Comparison of ENCODE assay signal across 14 mouse cellular contexts in genomic region chr11:101849286-101849685, GRCm38 (mm10). TPM values are rescaled to one million over a fixed set of nuclear protein-coding genes. Genes with fewer than 3 reads are reported as not detected.
A peak's percentile ranks its signal among the peaks of the same experiment; 100 is the strongest.
DNase-seq lines count a peak whose midpoint lies in the region; ATAC-seq and TF ChIP-seq lines count a peak whose summit lies in the region.
"Had no signal": no experiment of that assay in that cellular context is flagged by ENCODE, and none has a peak within 500 bp of the region (broad histone marks: within the 10 kb centered on the region; RNA-seq: fewer than 3 reads in every experiment).

No protein-coding gene starts in this region.

- 74% methylated on average over 4 of the region's 4 CpGs for WGBS in lung, postnatal 0 days
- WGBS in heart, embryonic 16.5 days: 72% methylated on average over 4 of the region's 4 CpGs
- whole genome bisulfite sequencing in forebrain, postnatal 0 days: 80% methylated on average over 4 of the region's 4 CpGs

- TF ChIP-seq EP300 in lung, postnatal 0 days (IDR thresholded peaks at IDR 0.05): no peak

- no peak overlapping the region for H3K4me2 ChIP-seq in lung, postnatal 0 days (replicated peaks; ENCODE audit: low read depth, low read length)
- no peak overlapping the region for H3K4me2 ChIP-seq in heart, embryonic 16.5 days (ENCODE audit: low read depth, low read length)
- peak overlapping the region; percentile 18 for H3K4me2 ChIP-seq in myocyte (ENCODE audit: low read depth)
- H3K4me2 ChIP-seq in forebrain, postnatal 0 days (ENCODE audit: low read depth): no peak overlapping the region
- H3K4me2 ChIP-seq: embryonic facial prominence, embryonic 13.5 days; hindbrain, embryonic 14.5 days; limb, embryonic 13.5 days; neural tube, embryonic 15.5 days had no signal

- H3ac ChIP-seq in myocyte (ENCODE audit: control insufficient read depth, insufficient read length): no peak overlapping the region

- no peak overlapping the region for H3K27ac ChIP-seq in lung, postnatal 0 days (ENCODE audit: low read length)
- no peak overlapping the region for H3K27ac ChIP-seq in heart, embryonic 16.5 days (ENCODE audit: low read length)
- H3K27ac ChIP-seq in forebrain, postnatal 0 days (ENCODE audit: low read depth, low read length): no peak overlapping the region
- H3K27ac ChIP-seq: embryonic facial prominence, embryonic 13.5 days; hindbrain, embryonic 14.5 days; limb, embryonic 13.5 days; neural tube, embryonic 15.5 days had no signal

- H3K4me3 ChIP-seq in lung, postnatal 0 days (ENCODE audit: low read depth, low read length): no peak overlapping the region
- no peak overlapping the region for H3K4me3 ChIP-seq in heart, embryonic 16.5 days (ENCODE audit: low read length)
- no peak overlapping the region for H3K4me3 ChIP-seq in myocyte
- no peak overlapping the region for H3K4me3 ChIP-seq in forebrain, postnatal 0 days (ENCODE audit: low read depth, low read length)
- H3K4me3 ChIP-seq: embryonic facial prominence, embryonic 13.5 days; limb, embryonic 13.5 days; neural tube, embryonic 15.5 days had no signal

- no peak for TF ChIP-seq POLR2A in myocyte (IDR thresholded peaks at IDR 0.05; ENCODE audit: insufficient read length, low read depth)

- no peak overlapping the region for H3K9ac ChIP-seq in lung, postnatal 0 days (replicated peaks; ENCODE audit: low read depth)
- no peak overlapping the region for H3K9ac ChIP-seq in heart, embryonic 16.5 days (ENCODE audit: low read length)
- no peak overlapping the region for H3K9ac ChIP-seq in forebrain, postnatal 0 days
- H3K9ac ChIP-seq: embryonic facial prominence, embryonic 13.5 days; hindbrain, embryonic 14.5 days; limb, embryonic 13.5 days; neural tube, embryonic 15.5 days had no signal

- DNase-seq in lung, postnatal 10 days: peak; percentile 42
- no peak for DNase-seq in lung, postnatal 0 days (ENCODE audit: low spot score)
- DNase-seq in adrenal gland, postnatal 10 days: peak; percentile 67
- no peak for DNase-seq in forebrain, postnatal 0 days
- DNase-seq: cerebellum, adult 8-10 months; midbrain, embryonic 14.5 days; right cerebral cortex, postnatal 25 days had no signal

- TF ChIP-seq CTCF in lung, postnatal 0 days (IDR thresholded peaks at IDR 0.05): no peak
- no peak for TF ChIP-seq CTCF in forebrain, postnatal 0 days (IDR thresholded peaks at IDR 0.05; ENCODE audit: low read depth)

- H3K79me2 ChIP-seq in myocyte (ENCODE audit: control insufficient read depth, insufficient read depth): no peaks in the 10 kb centered on the region

- H3K9me3 ChIP-seq in lung, postnatal 0 days (ENCODE audit: low read length): no peaks in the 10 kb centered on the region
- H3K9me3 ChIP-seq in heart, embryonic 16.5 days (replicated peaks; ENCODE audit: control insufficient read depth, low read length): no peaks in the 10 kb centered on the region; the same call in 1 of the 2 replicates
- H3K9me3 ChIP-seq in forebrain, postnatal 0 days (ENCODE audit: low read length): no peaks in the 10 kb centered on the region
- H3K9me3 ChIP-seq: embryonic facial prominence, embryonic 13.5 days; neural tube, embryonic 15.5 days had no signal

- ATAC-seq in lung, postnatal 0 days: no peak
- ATAC-seq in heart, embryonic 16.5 days (replicated peaks; ENCODE audit: extremely low read depth, insufficient read depth, low FRiP score): 0 out of 2 replicates have a peak, but pooled peaks have one; percentile 33
- ATAC-seq in cerebellum, adult (ENCODE audit: insufficient number of reproducible peaks, low FRiP score, low TSS enrichment): no peak
- no peak for ATAC-seq in forebrain, postnatal 0 days

- H3K36me3 ChIP-seq in lung, postnatal 0 days (ENCODE audit: insufficient read depth, low read length): no peaks in the 10 kb centered on the region
- H3K36me3 ChIP-seq in heart, embryonic 16.5 days (ENCODE audit: control insufficient read depth, insufficient read depth): no peaks in the 10 kb centered on the region
- no peaks in the 10 kb centered on the region for H3K36me3 ChIP-seq in myocyte (ENCODE audit: control insufficient read depth, insufficient read depth)
- no peaks in the 10 kb centered on the region for H3K36me3 ChIP-seq in forebrain, postnatal 0 days (ENCODE audit: insufficient read depth)
- H3K36me3 ChIP-seq: embryonic facial prominence, embryonic 13.5 days; limb, embryonic 13.5 days; neural tube, embryonic 15.5 days had no signal

- no peaks in the 10 kb centered on the region for H3K27me3 ChIP-seq in lung, postnatal 0 days (replicated peaks; ENCODE audit: insufficient read depth, low read length)
- no peaks in the 10 kb centered on the region for H3K27me3 ChIP-seq in heart, embryonic 16.5 days (ENCODE audit: control insufficient read depth, insufficient read depth, low read length)
- peaks cover under 1% of the 10 kb centered on the region for H3K27me3 ChIP-seq in myocyte (ENCODE audit: control insufficient read depth, insufficient read depth, insufficient read length)
- H3K27me3 ChIP-seq in forebrain, postnatal 0 days (ENCODE audit: insufficient read depth, low read length): no peaks in the 10 kb centered on the region; the same call in 1 of the 2 replicates
- H3K27me3 ChIP-seq: embryonic facial prominence, embryonic 13.5 days; limb, embryonic 13.5 days; neural tube, embryonic 15.5 days had no signal

- no peaks in the 10 kb centered on the region for H3K4me1 ChIP-seq in lung, postnatal 0 days (ENCODE audit: insufficient read depth, low read depth, low read length)
- peaks cover 2% of the 10 kb centered on the region; the same call in 1 of the 2 replicates for H3K4me1 ChIP-seq in heart, embryonic 16.5 days (ENCODE audit: control insufficient read depth, insufficient read depth, low read length)
- no peaks in the 10 kb centered on the region for H3K4me1 ChIP-seq in forebrain, postnatal 0 days (ENCODE audit: insufficient read depth)

TF ChIP-seq in myocyte, 11 proteins besides CTCF, POLR2A, EP300 and RAD21:
- TF ChIP-seq MYOD1 (IDR thresholded peaks at IDR 0.05; ENCODE audit: control insufficient read depth in 1 of 3, insufficient read length in 2 of 3, low read depth in 2 of 3) (no peak), E2F4 (IDR thresholded peaks at IDR 0.05; ENCODE audit: insufficient read depth) (no peak), SRF (IDR thresholded peaks at IDR 0.05; ENCODE audit: control insufficient read depth, insufficient read length, low read depth) (no peak), POLR2AphosphoS2 (IDR thresholded peaks at IDR 0.05; ENCODE audit: insufficient read length, low read depth) (no peak), USF1 (IDR thresholded peaks at IDR 0.05; ENCODE audit: low read depth) (no peak), MYOG (IDR thresholded peaks at IDR 0.05; ENCODE audit: control insufficient read depth in 1 of 3, insufficient read depth in 1 of 3, insufficient read length in 2 of 3, low read depth in 2 of 3) (no peak), TCF12 (IDR thresholded peaks at IDR 0.05; ENCODE audit: insufficient read depth, poor library complexity, severe bottlenecking) (no peak), TCF3 (IDR thresholded peaks at IDR 0.05; ENCODE audit: insufficient read length, low read depth) (no peak), MAX (IDR thresholded peaks at IDR 0.05; ENCODE audit: low read depth) (no peak), REST (IDR thresholded peaks at IDR 0.05; ENCODE audit: insufficient read depth, insufficient read length) (no peak), CEBPB (IDR thresholded peaks at IDR 0.05; ENCODE audit: insufficient read depth, poor library complexity, severe bottlenecking) (no peak)

RNA-seq across cellular contexts. Expression of gene Meox1, which starts 44.9 kb away (rescaled TPM):
- 8.1 and 8.7 TPM in 2 replicates for polyA plus RNA-seq in lung, postnatal 0 days (2015; fragmentation: Nextera tagmentation; extraction: Ambion mirVana)
- 10 to 100 TPM; 10.1 to 11.0 TPM for total RNA-seq in adrenal gland, postnatal 10 days (2021)
- polyA plus RNA-seq in heart, embryonic 16.5 days (2015; fragmentation: Nextera tagmentation; extraction: Ambion mirVana): 14.9 and 15.0 TPM in 2 replicates
- polyA plus RNA-seq in myocyte (2012; fragmentation: generic; extraction: Trizol): 0.16 TPM
- total RNA-seq in forebrain, postnatal 0 days (2014; rRNA removed): 1.1 and 2.0 TPM in 2 replicates
- polyA plus RNA-seq in forebrain, postnatal 0 days (2015; fragmentation: Nextera tagmentation; extraction: Ambion mirVana): 0.58 and 0.68 TPM in 2 replicates

Comparison
In these comparisons a context has a peak if more than half of its experiments do, and no peak if none do; other contexts are left out.
1. DNase-seq: peak in lung, postnatal 10 days (single experiment) and adrenal gland, postnatal 10 days (single experiment); none in lung, postnatal 0 days (single experiment) and forebrain, postnatal 0 days (single experiment).